Mouse (Mus musculus): ENCODE measurements around the gene Pkp4.

GRCm38 (mm10) chr2:59383231-59383630, 222.6 kb downstream of the Pkp4 start:
- TF ChIP-seq CTCF (IDR thresholded peaks at IDR 0.05) (no peak), EP300 (IDR thresholded peaks at IDR 0.05) (no peak)
